Mouse (Mus musculus) stomach, postnatal 0 days (tissue): Measurements from ENCODE around the gene Shld2. TPM values are rescaled to one million over a fixed set of nuclear protein-coding genes. Genes with fewer than 3 reads are reported as not detected.

Source experiments
- ATAC-seq: fragments of 200-750 bp; cut with Nextera tagmentation; 2 replicates; pipeline ENCODE4 v1.8.0; 2017; ENCODE audit not compliant: low FRiP score, low TSS enrichment
- DNase-seq: peaks from one replicate; pipeline ENCODE4 v3.0.0-alpha.2; 2016; ENCODE audit warnings: low spot score
- H3K27ac ChIP-seq: fragments of 300-500 bp; sonication (generic); replicated peaks from 2 replicates; pipeline ENCODE4 v1.5.1; 2014; ENCODE audit warnings: mild to moderate bottlenecking, control low read depth
- H3K27me3 ChIP-seq: fragments of 300-500 bp; sonication (generic); 2 replicates; pipeline ENCODE4 v1.6.1; 2014; ENCODE audit warnings: low read length; ENCODE audit not compliant: control insufficient read depth, insufficient read depth
- H3K36me3 ChIP-seq: fragments of 300-500 bp; sonication (generic); 2 replicates; pipeline ENCODE4 v1.6.1; 2014; ENCODE audit warnings: low read length, mixed read lengths; ENCODE audit not compliant: control insufficient read depth, insufficient read depth
- H3K4me1 ChIP-seq: fragments of 300-500 bp; sonication (generic); replicated peaks from 2 replicates; pipeline ENCODE4 v1.6.1; 2014; ENCODE audit warnings: antibody characterized with exemption; ENCODE audit not compliant: control insufficient read depth, insufficient read depth
- H3K4me2 ChIP-seq: fragments of 300-500 bp; sonication (generic); replicated peaks from 2 replicates; pipeline ENCODE4 v1.6.1; 2014; ENCODE audit warnings: low read depth, mild to moderate bottlenecking, control low read depth, moderate library complexity
- H3K4me3 ChIP-seq: fragments of 300-500 bp; sonication (generic); 2 replicates; pipeline ENCODE4 v1.5.1; 2014; ENCODE audit warnings: low read depth, low read length, control low read depth
- H3K9ac ChIP-seq: fragments of 300-500 bp; sonication (generic); 2 replicates; pipeline ENCODE4 v1.6.1; 2014; ENCODE audit warnings: mild to moderate bottlenecking, low read length, control low read depth, mixed read lengths
- H3K9me3 ChIP-seq: fragments of 300-500 bp; sonication (generic); 2 replicates; pipeline ENCODE4 v1.6.1; 2016; ENCODE audit warnings: low read length; ENCODE audit not compliant: control insufficient read depth
- CTCF ChIP-seq: IDR thresholded peaks from 2 replicates; pipeline ENCODE4 v1.5.1; 2016; ENCODE audit warnings: antibody characterized with exemption, low read depth, mild to moderate bottlenecking, moderate library complexity
- EP300 ChIP-seq: optimal IDR thresholded peaks from 2 replicates; pipeline ENCODE3; 2016; ENCODE audit warnings: antibody characterized with exemption
- whole genome bisulfite sequencing: fragments of 180-500 bp; shearing (Covaris S2); extraction: QIAGEN DNeasy Blood & Tissue Kit; methylation state at CpG from one replicate; pipeline ENCODE4 v1.1.7; 2014; 5-methylcytosine and 5-hydroxymethylcytosine counted together
- polyA plus RNA-seq: library from polyadenylated mRNA; unstranded; fragments of >200 nt; fragmentation: Nextera tagmentation; extraction: Ambion mirVana; gene quantifications from 2 replicates; pipeline ENCODE4 v1.2.1, GENCODE M21; 2015

The Shld2 gene
- polyA plus RNA-seq, 1 experiment from 2014 or later, result 4.1 TPM

- H3K4me3 ChIP-seq, result peak overlapping the region; percentile 94
- TF ChIP-seq CTCF (no peak), EP300 (no peak)
- no peak for DNase-seq
- peak overlapping the region; percentile 96 for H3K9ac ChIP-seq
- H3K27me3 ChIP-seq, result no peaks in the 10 kb centered on the region
- ATAC-seq, result no peak
- 4% methylated on average over 4 of the region's 4 CpGs for WGBS
- no peaks in the 10 kb centered on the region for H3K9me3 ChIP-seq
- no peaks in the 10 kb centered on the region for H3K36me3 ChIP-seq
- H3K4me1 ChIP-seq, result 0 out of 2 replicates have a peak, but pooled peaks cover 2% of the 10 kb centered on the region
- H3K27ac ChIP-seq, result no peak overlapping the region
- peak overlapping the region; percentile 72 for H3K4me2 ChIP-seq
Measured at GRCm38 (mm10) chr14:34311691-34312090, 1.4 kb upstream of the Shld2 start.

GRCm38 (mm10) chr14:34311021-34311631 lies 833 bp upstream of the Shld2 start:
- DNase-seq (peak; percentile 64), ATAC-seq (peak; percentile 28)
- under 1% methylated on average over 45 of the region's 47 CpGs for WGBS

GRCm38 (mm10) chr14:34309907-34310233 lies 423 bp downstream of the Shld2 start:
- peak; percentile 17 for DNase-seq
- WGBS, result 7% methylated on average over 5 of the region's 5 CpGs

More at GRCm38 (mm10) chr14:34311021-34311631, 833 bp upstream of the Shld2 start:
- peak overlapping the region; percentile 99 for H3K27ac ChIP-seq
- 0 out of 2 replicates have a peak, but pooled peaks cover 2% of the 10 kb centered on the region for H3K4me1 ChIP-seq
- TF ChIP-seq CTCF, result no peak
- no peak for TF ChIP-seq EP300
- H3K4me2 ChIP-seq, result peak overlapping the region; percentile 72
- peak overlapping the region; percentile 94 for H3K4me3 ChIP-seq
- no peaks in the 10 kb centered on the region for H3K27me3 ChIP-seq
- H3K9ac ChIP-seq, result peak overlapping the region; percentile 96
- no peaks in the 10 kb centered on the region for H3K36me3 ChIP-seq
- H3K9me3 ChIP-seq, result no peaks in the 10 kb centered on the region

GRCm38 (mm10) chr14:34309266-34309665 lies 1.0 kb downstream of the Shld2 start:
- WGBS, result 76% methylated on average over 4 of the region's 4 CpGs
- H3K27me3 ChIP-seq, result no peaks in the 10 kb centered on the region
- TF ChIP-seq EP300, result no peak
- TF ChIP-seq CTCF, result no peak
- H3K4me1 ChIP-seq, result 0 out of 2 replicates have a peak, but pooled peaks cover 2% of the 10 kb centered on the region
- no peak for DNase-seq
- H3K9me3 ChIP-seq, result no peaks in the 10 kb centered on the region
- H3K36me3 ChIP-seq, result no peaks in the 10 kb centered on the region
- ATAC-seq, result no peak
- no peak overlapping the region for H3K4me3 ChIP-seq
- no peak overlapping the region for H3K9ac ChIP-seq
- H3K4me2 ChIP-seq, result no peak overlapping the region
- no peak overlapping the region for H3K27ac ChIP-seq

More at GRCm38 (mm10) chr14:34309907-34310233, 423 bp downstream of the Shld2 start:
- Histone ChIP-seq H3K4me3 (peak overlapping the region; percentile 94), H3K27me3 (no peaks in the 10 kb centered on the region), H3K27ac (peak overlapping the region; percentile 99), H3K36me3 (no peaks in the 10 kb centered on the region), H3K9me3 (no peaks in the 10 kb centered on the region), H3K4me1 (0 out of 2 replicates have a peak, but pooled peaks cover 2% of the 10 kb centered on the region), H3K9ac (peak overlapping the region; percentile 96), H3K4me2 (peak overlapping the region; percentile 58)
- TF ChIP-seq CTCF, result no peak
- TF ChIP-seq EP300, result no peak
- ATAC-seq, result no peak

- TF ChIP-seq CTCF, result no peak
- no peak for TF ChIP-seq EP300
- no peaks in the 10 kb centered on the region for H3K9me3 ChIP-seq
- no peak for ATAC-seq
Measured at GRCm38 (mm10) chr14:34303265-34303680, 7.0 kb downstream of the Shld2 start.

GRCm38 (mm10) chr14:34302681-34303242 lies 7.5 kb downstream of the Shld2 start:
- Histone ChIP-seq H3K9ac (no peak overlapping the region), H3K27ac (no peak overlapping the region), H3K27me3 (no peaks in the 10 kb centered on the region), H3K4me3 (no peak overlapping the region), H3K4me1 (no peaks in the 10 kb centered on the region), H3K36me3 (no peaks in the 10 kb centered on the region), H3K9me3 (no peaks in the 10 kb centered on the region), H3K4me2 (no peak overlapping the region)
- TF ChIP-seq CTCF (no peak), EP300 (no peak)
- DNase-seq (no peak), ATAC-seq (no peak)
- WGBS, result 69% methylated on average over 5 of the region's 5 CpGs

More at GRCm38 (mm10) chr14:34303265-34303680, 7.0 kb downstream of the Shld2 start:
- Histone ChIP-seq H3K27ac (no peak overlapping the region), H3K9ac (no peak overlapping the region), H3K4me1 (no peaks in the 10 kb centered on the region), H3K27me3 (no peaks in the 10 kb centered on the region), H3K4me3 (no peak overlapping the region), H3K4me2 (no peak overlapping the region), H3K36me3 (no peaks in the 10 kb centered on the region)
- DNase-seq, result no peak
- WGBS, result 41% methylated on average over 5 of the region's 5 CpGs
